Mouse (Mus musculus): ENCODE data around the gene Gm3404.
"Not testable (repeated sequence)": the region's sequence is repeated elsewhere in the genome, so short reads cannot be mapped to it uniquely, and the experiment has no call there.

- not testable (repeated sequence) for TF ChIP-seq POLR2A (IDR thresholded peaks at IDR 0.05; ENCODE audit: low read depth, low read length); CTCF (IDR thresholded peaks at IDR 0.05; ENCODE audit: borderline replicate concordance, insufficient read depth, low read length)
Observed at GRCm38 (mm10) chr5:146513823-146514222, 11.8 kb upstream of the Gm3404 start, which contains the start of gene Gm3402.

Data from embryonic fibroblast, embryonic 13.5 days (primary cell).